Mouse (Mus musculus) brain, embryonic 14.5 days (tissue): ENCODE data around the gene Mrps26.

Experiments used
- CTCF ChIP-seq: fragments of 200-500 bp; IDR thresholded peaks from 2 replicates; pipeline ENCODE4 v1.5.1; 2012; ENCODE audit warnings: inconsistent platforms, mild to moderate bottlenecking, moderate library complexity, borderline replicate concordance; ENCODE audit not compliant: insufficient read depth, insufficient read length; ENCODE audit errors: extremely low read depth
- POLR2A ChIP-seq: fragments of 200-500 bp; IDR thresholded peaks from 2 replicates; pipeline ENCODE4 v1.6.1; 2012; ENCODE audit warnings: mild to moderate bottlenecking, inconsistent platforms, borderline replicate concordance; ENCODE audit not compliant: poor library complexity, insufficient read depth, insufficient read length, severe bottlenecking; ENCODE audit errors: extremely low read depth

- TF ChIP-seq POLR2A (no peak), CTCF (no peak)
Measured at GRCm38 (mm10) chr2:130535017-130535416, 28.5 kb upstream of the Mrps26 start.
